Mouse (Mus musculus) limb, embryonic 10.5 days (tissue): ENCODE measurements around the gene Dpyd. TPM values are rescaled to one million over a fixed set of nuclear protein-coding genes. Genes with fewer than 3 reads are reported as not detected.

Experiments used
- DNase-seq: peaks from one replicate; pipeline ENCODE4 v3.0.0-alpha.2; 2017; ENCODE audit warnings: low spot score
- H3K27ac ChIP-seq: fragments of 300-500 bp; sonication (generic); 2 replicates; pipeline ENCODE4 v1.5.1; 2016; ENCODE audit warnings: mild to moderate bottlenecking
- H3K27me3 ChIP-seq: fragments of 300-500 bp; sonication (generic); 2 replicates; pipeline ENCODE4 v1.6.1; 2016; ENCODE audit warnings: low read depth, mild to moderate bottlenecking; ENCODE audit not compliant: poor library complexity, severe bottlenecking
- H3K36me3 ChIP-seq: fragments of 300-500 bp; sonication (generic); 2 replicates; pipeline ENCODE4 v1.6.1; 2016; ENCODE audit warnings: mild to moderate bottlenecking, moderate library complexity
- H3K4me1 ChIP-seq: fragments of 300-500 bp; sonication (generic); 2 replicates; pipeline ENCODE4 v1.6.1; 2016
- H3K4me3 ChIP-seq: fragments of 300-500 bp; sonication (generic); 2 replicates; pipeline ENCODE4 v1.5.1; 2016; ENCODE audit warnings: mild to moderate bottlenecking, moderate library complexity
- H3K9me3 ChIP-seq: fragments of 300-500 bp; sonication (generic); replicated peaks from 2 replicates; pipeline ENCODE4 v1.6.1; 2016; ENCODE audit warnings: mild to moderate bottlenecking
- WGBS: fragments of 180-500 bp; shearing (Covaris S2); methylation state at CpG from one replicate; pipeline ENCODE4 v1.1.7; 2016; 5-methylcytosine and 5-hydroxymethylcytosine counted together
- polyA plus RNA-seq: library from polyadenylated mRNA; unstranded; fragments of >200 nt; fragmentation: Nextera tagmentation; extraction: Ambion mirVana; gene quantifications from 2 replicates; pipeline ENCODE4 v1.2.1, GENCODE M21; 2016

Gene Dpyd
- polyA plus RNA-seq, 1 experiment from 2014 or later = 10.9 TPM

DNA sequence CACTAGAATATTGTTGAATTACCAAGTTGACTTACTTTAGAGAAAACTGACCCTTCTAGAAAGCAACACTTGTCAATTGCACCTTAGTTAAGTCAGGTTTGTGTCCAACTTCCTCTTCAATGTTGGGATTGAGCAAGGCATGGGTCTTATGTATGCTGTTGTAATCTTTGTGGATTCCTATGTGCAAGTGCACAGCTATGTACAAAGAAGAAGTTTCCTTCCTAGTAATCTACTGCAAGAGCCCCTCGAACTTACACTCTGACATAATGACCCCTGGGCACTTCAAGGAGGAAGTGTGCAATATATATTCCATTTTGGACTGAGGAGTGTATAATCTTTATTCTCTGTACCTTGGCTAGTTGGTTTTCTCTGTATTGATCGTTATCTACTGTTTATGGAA, 191.7 kb downstream of the Dpyd start:
- WGBS = 90% methylated on average over 2 of the region's 2 CpGs
- Histone ChIP-seq H3K27me3 (no peaks in the 10 kb centered on the region), H3K4me1 (no peaks in the 10 kb centered on the region), H3K9me3 (no peaks in the 10 kb centered on the region), H3K4me3 (no peak overlapping the region), H3K36me3 (no peaks in the 10 kb centered on the region), H3K27ac (no peak overlapping the region)
- DNase-seq = no peak

DNA sequence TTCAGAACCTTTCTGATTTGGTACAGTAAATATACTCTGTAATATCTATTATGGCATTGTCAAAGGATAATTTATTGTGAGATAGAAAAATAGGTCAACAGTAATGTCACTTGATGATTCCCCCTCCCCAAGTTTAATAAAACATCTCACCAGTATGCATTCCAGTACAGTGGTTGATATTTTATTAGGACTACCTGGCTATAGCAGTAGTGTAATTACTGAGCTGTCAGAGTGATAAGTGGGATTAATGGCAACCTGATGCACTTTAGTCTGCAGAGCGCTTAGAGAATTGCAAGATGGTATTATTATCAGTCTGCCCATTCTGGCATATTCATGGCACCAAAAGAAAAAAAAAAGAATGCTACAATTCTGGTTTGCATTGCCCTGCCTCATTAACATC, 194.2 kb downstream of the Dpyd start:
- WGBS = 74% methylated on average over 1 of the region's 1 CpGs
- H3K27me3 ChIP-seq = no peaks in the 10 kb centered on the region
- no peaks in the 10 kb centered on the region for H3K4me1 ChIP-seq
- no peak overlapping the region for H3K4me3 ChIP-seq
- DNase-seq = no peak
- H3K27ac ChIP-seq = no peak overlapping the region
- H3K36me3 ChIP-seq = no peaks in the 10 kb centered on the region
- H3K9me3 ChIP-seq = no peaks in the 10 kb centered on the region

DNA sequence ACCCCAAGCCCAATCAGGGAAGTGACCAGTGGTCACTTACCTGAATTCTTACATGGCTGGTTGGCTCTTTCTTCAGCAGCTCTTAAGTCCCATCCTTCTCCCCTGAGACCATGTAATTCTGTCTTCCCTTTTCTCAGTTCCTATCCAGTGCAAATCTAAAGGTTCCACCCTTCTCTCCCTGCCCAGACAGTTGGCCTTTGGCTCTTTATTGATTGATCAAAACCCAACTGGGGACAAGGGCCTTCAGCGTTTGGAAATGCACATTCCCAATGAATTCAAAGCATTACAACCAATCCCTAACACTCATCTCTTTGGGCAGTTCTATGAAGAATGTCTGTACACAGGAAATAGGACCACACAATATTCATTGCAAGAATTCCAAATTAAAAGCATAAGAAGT, 251.0 kb downstream of the Dpyd start:
- DNase-seq = no peak
- Histone ChIP-seq H3K27me3 (no peaks in the 10 kb centered on the region), H3K27ac (no peak overlapping the region), H3K4me3 (no peak overlapping the region), H3K36me3 (no peaks in the 10 kb centered on the region), H3K9me3 (no peaks in the 10 kb centered on the region), H3K4me1 (no peaks in the 10 kb centered on the region)
- WGBS = 76% methylated on average over 1 of the region's 1 CpGs

DNA sequence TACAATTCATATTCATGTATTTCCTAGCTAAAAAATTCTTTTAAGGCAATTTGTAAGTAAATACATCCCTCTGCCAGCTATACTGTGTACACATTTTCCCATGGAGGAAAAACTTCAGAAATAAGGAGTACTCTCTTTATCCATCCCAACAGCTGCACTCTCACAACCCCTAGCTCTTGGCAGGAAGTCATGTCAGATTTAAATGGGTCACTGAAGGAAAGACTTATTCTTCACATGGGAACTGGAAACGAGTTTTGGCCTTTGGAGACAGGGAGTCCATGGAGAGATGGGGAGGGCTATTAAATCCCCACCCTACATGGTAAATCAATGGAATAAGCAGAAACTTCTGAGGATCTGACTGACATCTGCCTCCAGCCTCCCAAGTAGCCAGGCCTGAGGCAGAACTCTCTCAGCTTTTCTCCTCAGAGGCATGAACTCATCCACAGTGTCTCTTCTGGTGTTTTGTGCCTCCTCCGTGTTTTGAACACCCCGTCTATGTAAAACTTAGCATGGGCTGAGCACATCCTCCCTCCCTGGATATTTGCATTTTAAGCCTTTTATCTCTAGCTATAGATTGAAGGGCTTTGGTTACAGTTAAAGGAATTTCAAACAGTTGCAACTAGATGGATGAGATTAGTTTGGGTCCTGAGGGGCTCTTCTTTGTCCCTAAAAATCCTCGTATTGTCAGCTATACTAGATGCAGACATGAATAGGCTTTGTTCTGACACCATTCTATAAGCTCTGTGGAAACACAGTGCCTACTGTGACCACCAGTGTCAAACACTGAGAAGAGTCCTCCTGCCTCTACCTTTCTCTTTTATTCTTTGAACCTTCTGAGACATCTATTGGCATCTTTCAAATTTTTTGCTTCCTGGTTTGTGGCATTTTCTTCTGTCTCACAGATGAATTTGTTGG, 288.9 kb downstream of the Dpyd start:
- 68% methylated on average over 4 of the region's 4 CpGs for WGBS
- Histone ChIP-seq H3K9me3 (no peaks in the 10 kb centered on the region), H3K27me3 (no peaks in the 10 kb centered on the region), H3K27ac (no peak overlapping the region), H3K36me3 (no peaks in the 10 kb centered on the region), H3K4me3 (no peak overlapping the region), H3K4me1 (peaks cover 5% of the 10 kb centered on the region; the same call in 1 of the 2 replicates)
- DNase-seq = no peak

DNA sequence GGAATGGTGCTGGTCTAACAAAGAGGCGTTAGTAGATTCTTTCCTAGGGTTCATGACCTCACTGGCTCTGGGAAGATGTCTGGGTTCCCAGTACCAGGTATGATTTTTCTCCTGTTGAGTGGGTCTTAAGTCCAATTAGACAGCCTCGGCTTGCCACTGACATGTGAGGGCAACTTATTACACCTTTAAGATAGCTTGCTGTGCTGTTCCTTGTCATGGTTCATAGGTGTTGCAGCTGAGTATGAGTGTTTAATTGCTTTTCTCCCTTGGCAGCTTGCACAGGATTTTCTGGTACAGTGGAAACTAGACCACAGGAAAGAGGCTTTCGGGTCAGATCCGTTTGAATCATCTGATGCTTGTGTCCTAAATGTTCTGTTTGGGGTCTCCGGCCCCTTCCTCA, 290.8 kb downstream of the Dpyd start:
- H3K27me3 ChIP-seq = no peaks in the 10 kb centered on the region
- peaks cover 5% of the 10 kb centered on the region; the same call in 1 of the 2 replicates for H3K4me1 ChIP-seq
- H3K4me3 ChIP-seq = no peak overlapping the region
- whole genome bisulfite sequencing = 87% methylated on average over 5 of the region's 5 CpGs
- DNase-seq = no peak
- H3K36me3 ChIP-seq = no peaks in the 10 kb centered on the region
- H3K9me3 ChIP-seq = no peaks in the 10 kb centered on the region
- H3K27ac ChIP-seq = no peak overlapping the region

DNA sequence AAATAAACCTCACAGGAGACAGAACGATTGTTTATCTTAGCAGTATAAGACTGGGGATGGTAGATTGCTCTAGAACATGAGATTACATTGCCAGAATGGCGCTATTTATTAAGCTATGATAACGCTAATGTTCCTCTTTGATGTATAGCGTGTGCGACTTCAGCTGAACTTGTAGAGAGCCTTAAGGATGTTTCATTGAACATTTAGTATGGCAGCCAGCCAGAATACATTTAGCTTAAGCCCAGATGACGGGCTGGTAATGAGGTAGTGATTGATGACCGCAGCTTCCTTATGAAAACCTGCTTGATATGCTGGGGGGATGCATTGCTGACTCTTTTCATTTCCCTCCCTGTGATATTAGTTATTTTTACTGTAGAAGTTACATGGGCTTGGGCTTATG, 293.5 kb downstream of the Dpyd start:
- H3K36me3 ChIP-seq = no peaks in the 10 kb centered on the region
- no peak for DNase-seq
- H3K27ac ChIP-seq = no peak overlapping the region
- WGBS = 79% methylated on average over 7 of the region's 7 CpGs
- peaks cover 5% of the 10 kb centered on the region; the same call in 1 of the 2 replicates for H3K4me1 ChIP-seq
- H3K4me3 ChIP-seq = no peak overlapping the region
- no peaks in the 10 kb centered on the region for H3K9me3 ChIP-seq
- H3K27me3 ChIP-seq = no peaks in the 10 kb centered on the region

DNA sequence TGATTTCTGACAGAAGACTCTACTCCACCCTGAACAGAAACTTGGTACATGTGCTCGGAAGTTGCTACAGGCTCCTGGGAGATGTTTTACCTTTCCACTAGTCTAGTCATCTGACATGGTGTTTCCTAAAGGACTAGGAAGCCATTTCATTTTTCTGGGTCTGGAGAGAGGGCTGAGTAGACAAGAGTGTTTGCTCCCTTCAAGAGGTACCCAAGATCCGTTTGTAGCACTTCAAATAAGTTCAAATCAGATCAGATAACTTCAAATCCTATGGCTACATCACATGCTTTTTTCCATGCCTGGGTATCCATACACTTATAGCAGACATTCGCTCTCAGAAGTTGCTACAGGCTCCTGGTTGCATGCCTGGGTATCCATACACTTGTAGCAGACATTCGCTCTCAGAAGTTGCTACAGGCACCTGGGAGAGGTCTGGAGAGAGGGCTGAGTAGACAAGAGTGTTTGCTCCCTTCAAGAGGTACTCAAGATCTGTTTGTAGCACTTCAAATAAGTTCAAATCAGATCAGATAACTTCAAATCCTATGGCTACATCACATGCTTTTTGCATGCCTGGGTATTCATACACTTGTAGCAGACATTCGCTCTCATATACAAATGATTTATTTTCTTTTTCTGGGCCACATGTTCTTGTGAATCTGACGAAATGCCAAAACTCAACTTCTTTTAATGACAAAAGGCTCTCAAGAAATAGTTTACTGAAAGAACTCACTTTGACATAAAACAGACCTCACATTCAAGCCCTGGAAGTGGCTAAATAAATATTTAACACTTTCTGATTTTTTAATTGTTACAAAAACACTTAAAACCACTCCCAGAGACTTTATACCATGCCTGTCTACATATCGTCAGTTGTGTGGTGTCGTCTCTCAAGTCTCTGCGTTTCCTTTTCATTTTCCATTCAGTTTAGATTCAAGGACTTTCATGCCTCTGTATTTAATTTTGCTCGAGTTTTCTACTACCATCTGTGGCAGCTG, 307.5 kb downstream of the Dpyd start:
- Histone ChIP-seq H3K4me1 (no peaks in the 10 kb centered on the region), H3K9me3 (no peaks in the 10 kb centered on the region), H3K4me3 (no peak overlapping the region), H3K27ac (no peak overlapping the region), H3K27me3 (no peaks in the 10 kb centered on the region), H3K36me3 (no peaks in the 10 kb centered on the region)
- WGBS = 88% methylated on average over 10 of the region's 10 CpGs
- no peak for DNase-seq

DNA sequence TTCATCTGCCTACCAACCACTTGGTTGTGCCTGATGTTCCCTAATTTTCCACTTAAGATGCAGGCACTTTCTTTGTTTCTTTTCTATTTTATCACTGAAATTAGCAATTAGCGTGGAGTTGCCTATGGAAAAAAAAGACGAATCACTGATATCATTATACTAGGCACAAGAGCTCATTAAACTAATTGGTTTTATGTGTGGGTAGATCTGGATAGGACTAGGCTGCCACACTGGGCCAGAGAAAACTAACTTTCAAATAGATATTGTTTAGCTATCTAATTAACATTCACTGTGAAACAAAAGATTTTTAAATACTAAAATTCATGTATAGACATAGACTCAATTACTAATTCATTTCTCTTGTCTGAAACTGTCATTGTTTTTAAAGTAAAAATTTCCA, 313.9 kb downstream of the Dpyd start:
- no peaks in the 10 kb centered on the region for H3K36me3 ChIP-seq
- H3K4me3 ChIP-seq = no peak overlapping the region
- DNase-seq = no peak
- H3K27ac ChIP-seq = no peak overlapping the region
- no peaks in the 10 kb centered on the region for H3K27me3 ChIP-seq
- WGBS = 89% methylated on average over 2 of the region's 2 CpGs
- no peaks in the 10 kb centered on the region for H3K9me3 ChIP-seq
- no peaks in the 10 kb centered on the region for H3K4me1 ChIP-seq

DNA sequence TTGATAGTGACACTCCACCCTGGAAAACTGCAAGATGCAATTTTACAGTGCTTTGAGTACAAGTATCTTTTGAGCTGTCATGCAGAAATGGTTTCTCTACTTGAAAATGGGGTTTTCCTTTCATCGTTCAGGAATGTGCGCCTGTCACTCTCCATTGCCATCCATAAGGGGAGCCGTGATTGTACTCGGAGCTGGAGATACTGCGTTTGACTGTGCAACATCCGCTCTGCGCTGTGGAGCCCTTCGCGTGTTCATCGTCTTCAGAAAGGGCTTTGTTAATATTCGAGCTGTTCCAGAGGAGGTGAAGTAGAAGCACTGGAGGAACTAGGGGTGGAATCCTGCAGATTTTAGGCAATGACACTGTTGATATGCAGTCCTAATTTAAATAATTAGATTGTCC, 337.1 kb downstream of the Dpyd start:
- no peak overlapping the region for H3K4me3 ChIP-seq
- no peaks in the 10 kb centered on the region for H3K4me1 ChIP-seq
- no peaks in the 10 kb centered on the region for H3K27me3 ChIP-seq
- no peaks in the 10 kb centered on the region for H3K36me3 ChIP-seq
- H3K27ac ChIP-seq = no peak overlapping the region
- 92% methylated on average over 11 of the region's 11 CpGs for WGBS
- no peaks in the 10 kb centered on the region for H3K9me3 ChIP-seq
- DNase-seq = no peak

DNA sequence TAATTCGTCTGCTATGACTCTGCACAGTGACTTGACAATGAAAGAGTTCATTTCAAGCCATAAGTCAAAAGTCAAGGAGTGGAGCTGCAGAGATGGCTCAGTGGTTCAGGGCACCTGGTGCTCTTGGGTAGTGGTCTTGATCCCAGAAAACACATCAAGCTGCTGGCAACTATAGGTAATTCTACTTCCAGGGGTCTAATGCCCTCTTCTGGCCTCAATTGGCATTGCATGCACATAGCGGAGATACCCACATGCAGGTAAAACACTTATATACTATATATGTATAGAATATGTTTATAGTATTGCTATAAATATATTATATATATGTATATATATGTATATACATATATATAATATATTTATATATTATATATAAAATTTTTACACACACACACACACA, 429.4 kb downstream of the Dpyd start:
- no peak overlapping the region for H3K4me3 ChIP-seq
- no peaks in the 10 kb centered on the region for H3K4me1 ChIP-seq
- no peak for DNase-seq
- WGBS = 94% methylated on average over 2 of the region's 2 CpGs
- no peaks in the 10 kb centered on the region for H3K36me3 ChIP-seq
- H3K27me3 ChIP-seq = no peaks in the 10 kb centered on the region
- no peak overlapping the region for H3K27ac ChIP-seq
- H3K9me3 ChIP-seq = no peaks in the 10 kb centered on the region

DNA sequence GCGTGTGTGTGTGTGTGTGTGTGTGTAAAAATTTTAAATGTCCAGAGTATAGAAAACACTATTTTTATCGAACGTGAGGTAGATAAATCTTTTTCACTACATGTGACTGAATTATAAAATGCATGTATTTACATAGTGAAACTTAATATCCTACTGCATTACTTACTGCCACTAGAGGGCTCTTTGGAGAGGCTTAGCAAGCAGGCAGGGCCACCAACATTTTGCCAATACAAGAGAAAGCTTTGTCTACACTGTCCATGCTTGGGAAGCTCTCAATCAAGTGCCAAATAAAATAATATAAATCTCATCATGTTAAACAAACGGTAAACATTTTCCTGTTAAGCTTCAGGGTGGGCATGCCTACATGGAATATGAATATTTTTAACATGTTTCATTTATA, 429.9 kb downstream of the Dpyd start:
- 84% methylated on average over 4 of the region's 4 CpGs for WGBS
- H3K4me3 ChIP-seq = no peak overlapping the region
- H3K4me1 ChIP-seq = no peaks in the 10 kb centered on the region
- no peaks in the 10 kb centered on the region for H3K27me3 ChIP-seq
- DNase-seq = no peak
- no peaks in the 10 kb centered on the region for H3K9me3 ChIP-seq
- H3K27ac ChIP-seq = no peak overlapping the region
- no peaks in the 10 kb centered on the region for H3K36me3 ChIP-seq

DNA sequence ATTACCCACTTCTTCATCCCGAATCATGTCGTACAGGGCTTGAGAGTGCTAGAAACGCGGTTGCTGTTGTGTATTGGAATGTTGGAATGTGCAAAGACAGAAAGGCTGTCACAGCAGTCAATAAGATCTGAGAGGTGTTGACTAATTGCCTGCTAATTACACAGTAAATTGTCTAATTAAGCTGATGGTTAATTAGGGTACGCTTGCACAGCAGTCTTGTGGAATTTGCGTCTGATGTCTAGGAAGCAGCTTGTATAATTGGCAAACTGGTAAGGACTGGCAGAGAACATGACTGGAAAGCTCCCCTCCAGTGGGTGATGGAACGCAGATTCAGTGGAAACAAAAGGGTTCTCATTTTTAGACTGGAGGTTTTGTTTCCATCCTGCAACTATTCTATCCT, 459.3 kb downstream of the Dpyd start:
- Histone ChIP-seq H3K36me3 (no peaks in the 10 kb centered on the region), H3K9me3 (no peaks in the 10 kb centered on the region), H3K4me3 (no peak overlapping the region), H3K27me3 (no peaks in the 10 kb centered on the region), H3K27ac (no peak overlapping the region), H3K4me1 (no peaks in the 10 kb centered on the region)
- DNase-seq = no peak
- 65% methylated on average over 7 of the region's 7 CpGs for WGBS

DNA sequence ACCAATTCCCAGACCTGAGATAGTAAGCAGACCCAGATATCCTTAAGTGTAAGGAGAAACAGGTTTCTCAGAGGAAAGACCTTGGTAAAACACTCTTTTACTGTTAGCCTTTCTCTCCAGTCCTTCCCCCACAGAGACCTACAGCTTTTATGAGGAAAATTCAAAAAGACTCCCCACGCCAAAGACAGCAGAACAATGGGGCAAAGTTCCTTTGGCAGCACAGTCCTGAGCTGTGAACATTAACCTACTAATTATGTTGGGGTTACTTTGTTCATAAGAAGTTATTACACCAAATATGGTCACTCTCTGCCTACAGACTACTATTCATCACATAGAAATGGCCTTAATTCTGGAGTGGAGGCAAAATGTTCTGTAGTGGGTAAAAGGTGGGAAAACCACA, 480.7 kb downstream of the Dpyd start:
- Histone ChIP-seq H3K9me3 (no peaks in the 10 kb centered on the region), H3K36me3 (no peaks in the 10 kb centered on the region), H3K27me3 (no peaks in the 10 kb centered on the region), H3K4me1 (no peaks in the 10 kb centered on the region), H3K4me3 (no peak overlapping the region), H3K27ac (no peak overlapping the region)
- no peak for DNase-seq
- WGBS = 93% methylated on average over 1 of the region's 1 CpGs
